Mouse (Mus musculus) lung, postnatal 36 days (tissue): ENCODE measurements around the gene 4921507P07Rik.
"Not testable (repeated sequence)": the region's sequence is repeated elsewhere in the genome, so short reads cannot be mapped to it uniquely, and the experiment has no call there.

Experiments
- DNase-seq: peaks from one replicate; pipeline ENCODE4 v3.0.0; 2022; ENCODE audit warnings: mixed read lengths

4921507P07Rik gene

GRCm38 (mm10) chr6:50554223-50554622, 42.2 kb downstream of the 4921507P07Rik start:
- not testable (repeated sequence) for DNase-seq

- DNase-seq = no peak
Measured at GRCm38 (mm10) chr6:50552881-50553518, 43.4 kb downstream of the 4921507P07Rik start.

- DNase-seq = no peak
Measured at GRCm38 (mm10) chr6:50549791-50550190, 46.6 kb downstream of the 4921507P07Rik start.

GRCm38 (mm10) chr6:50549051-50549450, 47.4 kb downstream of the 4921507P07Rik start:
- DNase-seq = no peak

GRCm38 (mm10) chr6:50545412-50546043, 50.9 kb downstream of the 4921507P07Rik start:
- peak; percentile 71 for DNase-seq

GRCm38 (mm10) chr6:50542535-50542934, 53.9 kb downstream of the 4921507P07Rik start:
- no peak for DNase-seq

GRCm38 (mm10) chr6:50539641-50540040, 56.8 kb downstream of the 4921507P07Rik start:
- no peak for DNase-seq

GRCm38 (mm10) chr6:50536461-50536892, 60.0 kb downstream of the 4921507P07Rik start:
- DNase-seq = peak; percentile 62

- DNase-seq = no peak
Measured at GRCm38 (mm10) chr6:50535346-50535745, 61.1 kb downstream of the 4921507P07Rik start.

GRCm38 (mm10) chr6:50531920-50532319, 64.5 kb downstream of the 4921507P07Rik start:
- no peak for DNase-seq

GRCm38 (mm10) chr6:50531003-50531402, 65.4 kb downstream of the 4921507P07Rik start:
- no peak for DNase-seq

- no peak for DNase-seq
Measured at GRCm38 (mm10) chr6:50529194-50529593, 67.2 kb downstream of the 4921507P07Rik start.

- no peak for DNase-seq
Measured at GRCm38 (mm10) chr6:50527416-50527815, 69.0 kb downstream of the 4921507P07Rik start.

- DNase-seq = peak; percentile 79
Measured at GRCm38 (mm10) chr6:50526597-50527024, 69.8 kb downstream of the 4921507P07Rik start.

- no peak for DNase-seq
Measured at GRCm38 (mm10) chr6:50525846-50526245, 70.6 kb downstream of the 4921507P07Rik start.

GRCm38 (mm10) chr6:50524261-50524896, 72.1 kb downstream of the 4921507P07Rik start:
- DNase-seq = no peak
